Mouse (Mus musculus): ENCODE results near the gene Ksr1. TPM values are rescaled to one million over a fixed set of nuclear protein-coding genes. Genes with fewer than 3 reads are reported as not detected.

The Ksr1 gene
- polyA plus RNA-seq, 1 experiment from 2014 or later, result 0.81 TPM

DNA sequence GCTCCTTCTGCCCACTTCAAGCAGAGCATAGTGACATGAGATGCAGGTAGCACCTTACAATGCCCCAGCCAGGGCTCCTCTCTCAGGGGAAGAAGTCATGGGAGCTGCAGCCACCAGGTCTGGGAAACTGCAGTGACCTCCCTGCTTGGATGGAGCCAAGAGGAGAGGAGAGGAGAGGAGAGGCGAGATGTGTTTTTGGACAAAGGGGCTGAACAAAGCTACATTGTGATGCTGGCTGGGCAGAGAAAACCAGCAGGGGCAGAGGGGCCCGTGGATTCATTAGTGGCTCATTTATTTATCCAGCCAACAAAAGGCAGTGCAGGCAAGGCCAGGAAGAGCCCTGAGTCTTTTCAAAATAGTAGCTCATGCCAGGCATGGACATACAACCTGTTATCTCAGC, 50.5 kb downstream of the Ksr1 start:
- ATAC-seq (no peak), DNase-seq (no peak)
- Histone ChIP-seq H3K36me3 (replicated peaks; ENCODE audit: insufficient read depth, low read length) (no peaks in the 10 kb centered on the region), H3K27ac (ENCODE audit: low read depth) (peak overlapping the region; percentile 69; the same call in 1 of the 2 replicates), H3K9me3 (ENCODE audit: low read length) (no peaks in the 10 kb centered on the region), H3K4me1 (ENCODE audit: insufficient read depth) (0 out of 2 replicates have a peak, but pooled peaks cover 5% of the 10 kb centered on the region), H3K4me2 (ENCODE audit: low read depth, low read length) (no peak overlapping the region), H3K9ac (replicated peaks) (no peak overlapping the region), H3K27me3 (ENCODE audit: insufficient read depth, low read length) (no peaks in the 10 kb centered on the region), H3K4me3 (ENCODE audit: low read depth, low read length) (no peak overlapping the region)
- WGBS (ENCODE audit: insufficient replicate concordance), result 62% methylated on average over 2 of the region's 2 CpGs
- TF ChIP-seq EP300 (IDR thresholded peaks at IDR 0.05; ENCODE audit: low read depth) (no peak), CTCF (IDR thresholded peaks at IDR 0.05; ENCODE audit: low read depth) (no peak)

DNA sequence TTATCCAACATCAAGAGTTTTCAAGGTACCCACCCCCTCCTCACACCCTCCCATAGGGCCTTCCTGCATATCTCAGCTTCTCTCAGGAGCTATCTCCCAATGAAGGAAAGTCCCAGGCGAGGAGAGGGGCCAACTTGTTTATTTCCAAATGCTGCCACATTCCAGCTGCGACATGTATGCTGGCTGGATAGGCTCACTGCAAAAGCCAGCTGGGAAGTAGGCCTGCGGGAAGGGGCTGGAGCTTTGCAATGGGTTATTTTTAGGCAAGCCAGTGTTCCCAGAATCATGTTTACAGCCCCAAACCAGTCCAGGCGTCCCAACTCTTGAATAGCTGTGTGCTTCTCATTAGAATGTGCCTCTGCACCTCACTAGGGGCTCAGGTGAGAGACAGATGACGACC, 51.5 kb downstream of the Ksr1 start:
- TF ChIP-seq EP300 (IDR thresholded peaks at IDR 0.05; ENCODE audit: low read depth), result no peak
- TF ChIP-seq CTCF (IDR thresholded peaks at IDR 0.05; ENCODE audit: low read depth), result no peak
- DNase-seq (no peak), ATAC-seq (no peak)
- no peaks in the 10 kb centered on the region for H3K9me3 ChIP-seq (ENCODE audit: low read length)
- H3K36me3 ChIP-seq (replicated peaks; ENCODE audit: insufficient read depth, low read length), result no peaks in the 10 kb centered on the region
- H3K27ac ChIP-seq (ENCODE audit: low read depth), result peak overlapping the region; percentile 69; the same call in 1 of the 2 replicates
- WGBS (ENCODE audit: insufficient replicate concordance), result 69% methylated on average over 5 of the region's 5 CpGs
- no peak overlapping the region for H3K4me3 ChIP-seq (ENCODE audit: low read depth, low read length)
- no peak overlapping the region for H3K9ac ChIP-seq (replicated peaks)
- no peak overlapping the region for H3K4me2 ChIP-seq (ENCODE audit: low read depth, low read length)
- H3K4me1 ChIP-seq (ENCODE audit: insufficient read depth), result 0 out of 2 replicates have a peak, but pooled peaks cover 5% of the 10 kb centered on the region
- no peaks in the 10 kb centered on the region for H3K27me3 ChIP-seq (ENCODE audit: insufficient read depth, low read length)

DNA sequence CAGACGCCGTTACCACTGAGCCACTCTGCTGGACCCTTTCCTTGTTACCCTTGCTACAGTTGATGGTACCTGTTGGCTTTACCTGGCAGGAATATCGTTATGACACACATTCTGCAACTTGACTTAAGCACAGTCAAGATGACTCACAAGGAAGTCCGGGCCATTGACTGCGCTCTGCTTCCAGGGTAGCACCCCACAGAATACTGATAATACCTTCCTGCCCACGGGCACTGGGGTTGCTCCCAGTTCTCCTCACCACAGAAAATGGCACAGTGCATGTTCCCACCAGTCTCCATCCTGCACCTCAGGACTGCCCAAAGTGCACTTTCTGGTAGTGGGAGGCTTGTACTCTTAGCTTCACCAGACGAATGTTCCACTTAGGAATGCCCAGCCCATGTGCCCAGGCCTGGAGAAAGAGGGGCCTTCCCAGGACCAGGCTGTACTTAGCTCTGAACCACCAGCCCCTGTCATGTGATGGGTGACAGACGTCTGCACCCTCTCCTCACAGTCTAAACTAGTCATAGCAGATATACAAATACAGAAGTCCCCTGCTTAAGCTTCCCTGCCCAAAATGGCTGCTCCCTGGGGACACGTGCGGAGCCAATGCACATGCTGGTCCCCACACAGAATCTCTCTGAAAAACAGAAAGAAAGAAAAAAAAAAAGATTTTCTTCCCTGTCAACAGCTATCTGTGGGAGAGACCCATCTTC, 52.1 kb downstream of the Ksr1 start:
- Histone ChIP-seq H3K36me3 (replicated peaks; ENCODE audit: insufficient read depth, low read length) (no peaks in the 10 kb centered on the region), H3K9me3 (ENCODE audit: low read length) (no peaks in the 10 kb centered on the region), H3K4me2 (ENCODE audit: low read depth, low read length) (no peak overlapping the region), H3K9ac (replicated peaks) (no peak overlapping the region), H3K4me3 (ENCODE audit: low read depth, low read length) (no peak overlapping the region), H3K27ac (ENCODE audit: low read depth) (peak overlapping the region; percentile 55; the same call in 1 of the 2 replicates), H3K27me3 (ENCODE audit: insufficient read depth, low read length) (no peaks in the 10 kb centered on the region), H3K4me1 (ENCODE audit: insufficient read depth) (peaks cover 9% of the 10 kb centered on the region)
- TF ChIP-seq EP300 (IDR thresholded peaks at IDR 0.05; ENCODE audit: low read depth), result no peak
- WGBS (ENCODE audit: insufficient replicate concordance), result 65% methylated on average over 10 of the region's 10 CpGs
- no peak for ATAC-seq
- no peak for DNase-seq

DNA sequence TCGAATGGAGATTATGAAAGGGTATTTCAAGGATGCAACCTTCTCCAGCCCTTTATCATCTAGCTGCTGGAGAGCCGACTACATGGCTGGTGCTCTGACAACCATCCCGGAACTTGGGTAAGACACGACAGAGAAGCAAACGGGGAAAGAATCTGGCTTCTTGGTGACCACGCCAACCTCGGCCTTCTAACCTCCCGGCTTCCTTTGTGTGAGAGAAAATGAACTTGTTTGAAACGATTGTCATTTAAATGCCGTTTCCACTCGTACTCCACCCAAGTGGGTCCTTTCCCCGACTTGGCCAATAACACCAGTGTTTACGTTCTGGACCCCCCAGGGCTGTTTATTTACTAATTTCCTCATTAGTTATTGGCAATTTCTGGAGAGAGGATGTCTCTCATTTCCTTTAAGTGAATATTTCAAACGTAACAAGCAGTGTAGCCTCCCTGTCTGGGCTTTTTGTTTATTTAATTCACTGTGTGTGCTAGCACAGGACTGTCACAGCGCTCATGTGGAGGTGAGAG, 52.8 kb downstream of the Ksr1 start:
- TF ChIP-seq CTCF (IDR thresholded peaks at IDR 0.05; ENCODE audit: low read depth) (no peak), EP300 (IDR thresholded peaks at IDR 0.05; ENCODE audit: low read depth) (no peak)
- no peaks in the 10 kb centered on the region for H3K36me3 ChIP-seq (replicated peaks; ENCODE audit: insufficient read depth, low read length)
- ATAC-seq (no peak), DNase-seq (no peak)
- no peak overlapping the region for H3K4me3 ChIP-seq (ENCODE audit: low read depth, low read length)
- WGBS (ENCODE audit: insufficient replicate concordance), result 58% methylated on average over 15 of the region's 15 CpGs
- no peaks in the 10 kb centered on the region for H3K9me3 ChIP-seq (ENCODE audit: low read length)
- 0 out of 2 replicates have a peak overlapping the region, but pooled peaks have one; percentile 55 for H3K27ac ChIP-seq (ENCODE audit: low read depth)
- H3K4me1 ChIP-seq (ENCODE audit: insufficient read depth), result peaks cover 12% of the 10 kb centered on the region
- no peaks in the 10 kb centered on the region for H3K27me3 ChIP-seq (ENCODE audit: insufficient read depth, low read length)
- H3K9ac ChIP-seq (replicated peaks), result no peak overlapping the region
- H3K4me2 ChIP-seq (ENCODE audit: low read depth, low read length), result no peak overlapping the region

DNA sequence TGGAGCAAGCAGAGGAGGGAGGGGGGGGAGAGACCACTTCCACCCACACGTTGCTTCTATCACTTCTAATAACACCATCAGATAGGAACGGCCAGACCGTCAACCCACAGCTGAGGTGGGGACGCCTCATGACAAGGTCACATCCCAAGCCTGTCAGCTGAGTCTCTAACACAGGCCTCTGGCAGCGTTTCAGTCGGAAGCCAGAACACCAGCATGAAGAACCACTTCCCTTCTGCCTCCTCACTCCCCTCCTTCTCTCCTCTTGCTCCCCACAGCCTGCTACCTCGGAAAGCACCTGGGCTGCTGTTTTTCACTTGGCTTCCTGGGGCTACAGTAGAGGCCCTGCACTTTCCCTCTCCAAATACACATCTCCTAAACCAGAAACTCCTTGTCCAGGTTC, 53.4 kb downstream of the Ksr1 start:
- no peak overlapping the region for H3K9ac ChIP-seq (replicated peaks)
- no peak overlapping the region for H3K4me2 ChIP-seq (ENCODE audit: low read depth, low read length)
- TF ChIP-seq EP300 (IDR thresholded peaks at IDR 0.05; ENCODE audit: low read depth), result no peak
- no peak for TF ChIP-seq CTCF (IDR thresholded peaks at IDR 0.05; ENCODE audit: low read depth)
- WGBS (ENCODE audit: insufficient replicate concordance), result 38% methylated on average over 7 of the region's 7 CpGs
- peaks cover 14% of the 10 kb centered on the region for H3K4me1 ChIP-seq (ENCODE audit: insufficient read depth)
- no peak overlapping the region for H3K27ac ChIP-seq (ENCODE audit: low read depth)
- H3K36me3 ChIP-seq (replicated peaks; ENCODE audit: insufficient read depth, low read length), result no peaks in the 10 kb centered on the region
- no peaks in the 10 kb centered on the region for H3K27me3 ChIP-seq (ENCODE audit: insufficient read depth, low read length)
- H3K9me3 ChIP-seq (ENCODE audit: low read length), result no peaks in the 10 kb centered on the region
- ATAC-seq, result no peak
- DNase-seq, result no peak
- no peak overlapping the region for H3K4me3 ChIP-seq (ENCODE audit: low read depth, low read length)

DNA sequence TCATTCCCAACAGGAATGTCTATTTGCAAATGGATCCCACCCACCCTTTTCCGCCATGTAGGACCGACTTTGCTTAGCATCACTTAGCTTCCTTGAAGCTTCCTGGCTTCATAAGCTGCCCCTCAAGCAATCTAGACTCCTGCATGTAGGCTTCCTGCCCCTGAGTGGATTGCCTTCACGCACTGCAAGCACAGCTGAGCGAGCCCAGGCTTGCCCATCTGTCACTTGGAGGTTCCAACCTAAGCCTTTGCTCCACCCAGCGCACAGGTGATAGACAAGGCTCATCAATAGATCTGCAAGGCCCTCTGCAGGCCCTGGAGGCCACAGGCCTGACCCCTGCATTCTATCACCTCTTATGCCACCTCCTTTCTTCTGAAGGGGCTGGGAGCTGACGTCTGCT, 54.0 kb downstream of the Ksr1 start:
- Histone ChIP-seq H3K9ac (replicated peaks) (no peak overlapping the region), H3K27ac (ENCODE audit: low read depth) (no peak overlapping the region), H3K4me2 (ENCODE audit: low read depth, low read length) (no peak overlapping the region), H3K4me3 (ENCODE audit: low read depth, low read length) (no peak overlapping the region), H3K9me3 (ENCODE audit: low read length) (no peaks in the 10 kb centered on the region), H3K27me3 (ENCODE audit: insufficient read depth, low read length) (no peaks in the 10 kb centered on the region), H3K4me1 (ENCODE audit: insufficient read depth) (peaks cover 20% of the 10 kb centered on the region), H3K36me3 (replicated peaks; ENCODE audit: insufficient read depth, low read length) (no peaks in the 10 kb centered on the region)
- ATAC-seq (no peak), DNase-seq (no peak)
- TF ChIP-seq CTCF (IDR thresholded peaks at IDR 0.05; ENCODE audit: low read depth), result no peak
- no peak for TF ChIP-seq EP300 (IDR thresholded peaks at IDR 0.05; ENCODE audit: low read depth)
- WGBS (ENCODE audit: insufficient replicate concordance), result 82% methylated on average over 6 of the region's 6 CpGs

All from liver, postnatal 0 days (tissue).